Mouse (Mus musculus): ENCODE results near the gene Akr1cl.

- TF ChIP-seq FLI1 (IDR thresholded peaks at IDR 0.05; ENCODE audit: low read length) (no peak), GATA1 (IDR thresholded peaks at IDR 0.05; ENCODE audit: borderline replicate concordance, low read length) (no peak)
Measured at GRCm38 (mm10) chr1:65028206-65028605, 4.4 kb downstream of the Akr1cl start.
